Mouse (Mus musculus): Measurements from ENCODE around the gene Ccdc62. TPM values are rescaled to one million over a fixed set of nuclear protein-coding genes. Genes with fewer than 3 reads are reported as not detected.
A peak's percentile ranks its signal among the peaks of the same experiment; 100 is the strongest.

Ccdc62 gene
- polyA plus RNA-seq, 1 experiment: 2.3 TPM

DNA sequence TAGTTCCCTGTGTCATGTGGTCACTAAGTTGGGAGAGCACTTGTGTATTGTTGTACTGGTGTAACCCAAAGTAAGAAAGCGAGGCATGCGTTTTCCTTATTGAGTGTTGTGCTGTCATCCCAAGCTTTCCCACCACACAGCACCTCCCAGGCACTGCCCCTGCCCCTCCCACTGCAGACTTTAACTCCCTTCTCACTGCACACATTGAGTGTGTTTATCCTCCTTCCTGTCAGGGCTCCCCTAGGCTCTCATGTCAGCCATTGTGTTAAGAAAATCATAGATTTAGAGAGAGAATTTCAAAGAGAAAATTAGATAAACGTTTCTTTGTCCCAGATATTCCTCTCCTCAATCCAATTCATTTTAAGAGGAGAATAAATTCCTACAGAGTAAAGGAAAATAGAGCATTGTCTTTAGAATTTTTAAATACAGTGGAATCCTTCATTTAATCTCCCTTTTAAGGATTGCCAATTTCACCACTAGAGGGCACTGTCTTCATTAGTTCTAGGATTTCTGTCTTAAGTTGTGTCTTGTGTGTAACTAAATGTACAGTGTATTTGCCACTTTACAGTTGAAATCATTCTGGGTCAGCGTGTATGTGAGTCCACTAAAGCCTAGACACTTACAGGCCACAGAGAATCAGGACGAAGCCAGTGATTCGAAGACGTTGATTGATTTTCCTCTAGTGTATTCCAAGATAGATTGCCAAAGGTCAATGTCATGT lies 16.7 kb downstream of the Ccdc62 start:
- no peak for TF ChIP-seq POLR2A (IDR thresholded peaks at IDR 0.05; ENCODE audit: control insufficient read depth, extremely low read depth, insufficient read depth, low read length, poor library complexity)
- TF ChIP-seq CTCF (IDR thresholded peaks at IDR 0.05; ENCODE audit: borderline replicate concordance, control insufficient read depth, extremely low read depth, insufficient read depth, low read length, poor library complexity): no peak
- H3K27ac ChIP-seq (ENCODE audit: control insufficient read depth, insufficient read depth, low read length): no peak overlapping the region
- WGBS: 60% methylated on average over 7 of the region's 7 CpGs
- no peaks in the 10 kb centered on the region for H3K4me1 ChIP-seq (replicated peaks; ENCODE audit: control insufficient read depth, insufficient read depth, low read length)
- no peak overlapping the region for H3K4me3 ChIP-seq (ENCODE audit: control insufficient read depth, insufficient read depth, low read length)
- peak; percentile 21 for DNase-seq
- no peaks in the 10 kb centered on the region for H3K36me3 ChIP-seq (ENCODE audit: control insufficient read depth, insufficient read depth, low read length)
- H3K27me3 ChIP-seq (ENCODE audit: control insufficient read depth, insufficient read depth, low read length): no peaks in the 10 kb centered on the region

DNA sequence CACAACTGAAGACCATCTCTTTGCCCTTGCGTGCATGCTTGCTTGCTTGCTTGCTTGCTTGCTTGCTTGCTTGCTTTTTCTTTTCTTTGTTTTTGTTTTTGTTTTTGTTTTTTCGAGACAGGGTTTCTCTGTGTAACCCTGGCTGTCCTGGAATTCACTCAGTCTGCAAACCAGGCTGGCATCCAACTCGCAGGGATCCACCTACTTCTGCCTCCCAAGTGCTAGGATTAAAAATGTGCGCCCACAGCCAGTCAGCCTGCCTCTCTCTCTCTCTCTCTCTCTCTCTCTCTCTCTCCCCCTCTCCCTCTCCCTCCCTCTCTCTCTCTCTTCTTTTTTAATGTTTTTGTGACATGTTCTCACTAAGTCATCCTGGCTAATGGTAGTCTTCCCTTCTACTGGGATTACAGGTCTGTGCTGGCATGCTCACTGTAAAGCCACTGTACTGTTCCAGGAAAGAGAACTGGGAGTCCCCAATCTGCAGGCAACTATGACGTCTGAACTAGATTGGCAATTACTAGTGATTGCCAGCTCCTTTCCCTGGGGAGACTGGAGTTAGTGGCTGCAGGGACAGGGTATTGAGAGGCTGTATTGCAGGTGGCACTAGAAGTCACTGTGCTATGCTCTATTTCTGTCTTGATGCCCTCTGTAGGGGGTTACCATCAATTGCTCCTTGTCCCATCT lies 22.0 kb downstream of the Ccdc62 start:
- Histone ChIP-seq H3K36me3 (ENCODE audit: control insufficient read depth, insufficient read depth, low read length) (no peaks in the 10 kb centered on the region), H3K4me1 (replicated peaks; ENCODE audit: control insufficient read depth, insufficient read depth, low read length) (no peaks in the 10 kb centered on the region), H3K27ac (ENCODE audit: control insufficient read depth, insufficient read depth, low read length) (no peak overlapping the region), H3K4me3 (ENCODE audit: control insufficient read depth, insufficient read depth, low read length) (no peak overlapping the region), H3K27me3 (ENCODE audit: control insufficient read depth, insufficient read depth, low read length) (no peaks in the 10 kb centered on the region)
- WGBS: 88% methylated on average over 5 of the region's 5 CpGs
- no peak for DNase-seq
- no peak for TF ChIP-seq CTCF (IDR thresholded peaks at IDR 0.05; ENCODE audit: borderline replicate concordance, control insufficient read depth, extremely low read depth, insufficient read depth, low read length, poor library complexity)
- TF ChIP-seq POLR2A (IDR thresholded peaks at IDR 0.05; ENCODE audit: control insufficient read depth, extremely low read depth, insufficient read depth, low read length, poor library complexity): no peak

DNA sequence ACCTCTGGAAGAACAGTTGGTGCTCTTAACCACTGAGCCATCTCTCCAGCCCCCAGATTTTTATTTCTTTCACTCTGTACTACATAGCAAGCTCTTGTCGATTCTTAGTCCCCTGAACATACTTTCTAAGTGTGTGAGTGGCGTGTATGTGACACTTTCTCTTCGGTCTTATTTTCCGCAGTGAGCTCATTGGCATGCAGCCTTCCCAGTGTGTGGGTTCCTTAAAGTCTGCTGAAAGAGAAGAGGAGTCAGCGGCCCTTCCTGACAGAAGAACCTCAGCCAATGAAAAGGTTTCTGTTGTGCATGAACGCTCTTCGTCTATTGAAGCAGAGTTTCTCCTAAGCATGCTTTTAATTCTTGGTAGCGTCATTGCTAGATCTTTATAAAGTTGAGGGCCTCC lies 26.7 kb downstream of the Ccdc62 start:
- no peaks in the 10 kb centered on the region for H3K27me3 ChIP-seq (ENCODE audit: control insufficient read depth, insufficient read depth, low read length)
- H3K27ac ChIP-seq (ENCODE audit: control insufficient read depth, insufficient read depth, low read length): no peak overlapping the region
- no peak overlapping the region for H3K4me3 ChIP-seq (ENCODE audit: control insufficient read depth, insufficient read depth, low read length)
- WGBS: 95% methylated on average over 8 of the region's 8 CpGs
- TF ChIP-seq POLR2A (IDR thresholded peaks at IDR 0.05; ENCODE audit: control insufficient read depth, extremely low read depth, insufficient read depth, low read length, poor library complexity) (no peak), CTCF (IDR thresholded peaks at IDR 0.05; ENCODE audit: borderline replicate concordance, control insufficient read depth, extremely low read depth, insufficient read depth, low read length, poor library complexity) (no peak)
- H3K36me3 ChIP-seq (ENCODE audit: control insufficient read depth, insufficient read depth, low read length): no peaks in the 10 kb centered on the region
- H3K4me1 ChIP-seq (replicated peaks; ENCODE audit: control insufficient read depth, insufficient read depth, low read length): no peaks in the 10 kb centered on the region
- no peak for DNase-seq

DNA sequence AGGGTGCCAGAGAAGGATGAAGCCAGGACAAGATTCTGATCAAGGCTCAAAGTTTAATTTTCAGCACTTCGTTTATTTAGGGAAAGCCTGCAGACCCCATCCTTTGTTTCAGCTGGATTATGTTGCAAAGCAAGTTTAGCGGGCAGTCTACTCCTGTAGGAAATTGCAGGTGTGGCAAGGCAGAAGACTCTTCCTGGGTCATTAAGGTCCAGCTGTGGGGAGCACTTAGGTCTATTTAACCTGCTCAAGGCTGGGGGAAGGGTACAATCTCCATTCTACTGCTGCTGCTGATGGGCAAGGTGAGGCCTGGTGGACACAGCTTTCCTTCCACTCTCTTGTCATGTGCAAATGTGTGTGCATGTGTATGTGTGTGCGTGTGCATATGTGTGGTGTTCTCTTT lies 28.5 kb downstream of the Ccdc62 start:
- WGBS: 95% methylated on average over 3 of the region's 3 CpGs
- Histone ChIP-seq H3K36me3 (ENCODE audit: control insufficient read depth, insufficient read depth, low read length) (no peaks in the 10 kb centered on the region), H3K27ac (ENCODE audit: control insufficient read depth, insufficient read depth, low read length) (no peak overlapping the region), H3K27me3 (ENCODE audit: control insufficient read depth, insufficient read depth, low read length) (no peaks in the 10 kb centered on the region), H3K4me3 (ENCODE audit: control insufficient read depth, insufficient read depth, low read length) (no peak overlapping the region), H3K4me1 (replicated peaks; ENCODE audit: control insufficient read depth, insufficient read depth, low read length) (no peaks in the 10 kb centered on the region)
- DNase-seq: no peak
- TF ChIP-seq POLR2A (IDR thresholded peaks at IDR 0.05; ENCODE audit: control insufficient read depth, extremely low read depth, insufficient read depth, low read length, poor library complexity) (no peak), CTCF (IDR thresholded peaks at IDR 0.05; ENCODE audit: borderline replicate concordance, control insufficient read depth, extremely low read depth, insufficient read depth, low read length, poor library complexity) (no peak)

DNA sequence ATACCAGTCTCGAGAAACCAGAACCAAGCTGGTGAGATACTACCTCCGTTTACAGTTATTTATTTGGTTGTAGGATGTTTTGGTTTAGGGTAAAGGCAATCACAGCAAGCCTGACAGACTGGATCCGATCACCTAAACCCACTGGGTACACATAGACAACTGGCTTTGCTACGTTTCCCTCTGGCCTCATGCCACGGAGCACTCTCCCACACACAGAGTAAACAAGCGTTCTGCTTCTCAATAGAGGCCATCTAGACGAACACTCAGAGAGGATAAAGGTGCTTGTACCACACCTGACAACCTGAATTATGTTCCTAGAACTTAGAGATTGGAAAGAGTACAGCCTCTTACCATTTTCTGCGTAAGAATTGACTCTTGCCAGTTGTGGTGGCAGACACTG lies 29.6 kb downstream of the Ccdc62 start:
- DNase-seq: no peak
- 94% methylated on average over 8 of the region's 8 CpGs for WGBS
- no peak overlapping the region for H3K4me3 ChIP-seq (ENCODE audit: control insufficient read depth, insufficient read depth, low read length)
- H3K27ac ChIP-seq (ENCODE audit: control insufficient read depth, insufficient read depth, low read length): no peak overlapping the region
- no peaks in the 10 kb centered on the region for H3K27me3 ChIP-seq (ENCODE audit: control insufficient read depth, insufficient read depth, low read length)
- no peaks in the 10 kb centered on the region for H3K4me1 ChIP-seq (replicated peaks; ENCODE audit: control insufficient read depth, insufficient read depth, low read length)
- TF ChIP-seq POLR2A (IDR thresholded peaks at IDR 0.05; ENCODE audit: control insufficient read depth, extremely low read depth, insufficient read depth, low read length, poor library complexity) (no peak), CTCF (IDR thresholded peaks at IDR 0.05; ENCODE audit: borderline replicate concordance, control insufficient read depth, extremely low read depth, insufficient read depth, low read length, poor library complexity) (no peak)
- H3K36me3 ChIP-seq (ENCODE audit: control insufficient read depth, insufficient read depth, low read length): no peaks in the 10 kb centered on the region

DNA sequence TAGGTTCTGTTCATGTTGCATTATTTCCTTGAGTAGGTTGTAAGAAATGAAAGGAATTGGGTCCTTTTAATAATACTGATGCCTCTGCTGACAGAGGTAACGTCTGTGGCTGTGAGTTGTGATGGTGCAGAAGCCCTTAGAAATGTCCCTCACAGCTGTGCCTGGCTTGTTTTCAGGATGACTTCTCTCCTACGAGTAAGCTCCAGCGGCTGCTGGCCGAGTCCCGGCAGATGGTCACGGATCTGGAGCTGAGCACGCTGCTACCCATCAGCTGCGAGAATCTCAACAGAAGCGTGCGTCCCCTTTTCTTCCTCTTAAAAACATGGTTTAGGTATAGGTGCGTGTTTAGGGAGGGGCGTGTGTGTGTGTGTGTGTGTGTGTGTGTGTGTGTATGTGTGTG lies 30.6 kb downstream of the Ccdc62 start:
- H3K36me3 ChIP-seq (ENCODE audit: control insufficient read depth, insufficient read depth, low read length): no peaks in the 10 kb centered on the region
- no peak for DNase-seq
- no peak overlapping the region for H3K4me3 ChIP-seq (ENCODE audit: control insufficient read depth, insufficient read depth, low read length)
- H3K27me3 ChIP-seq (ENCODE audit: control insufficient read depth, insufficient read depth, low read length): no peaks in the 10 kb centered on the region
- TF ChIP-seq CTCF (IDR thresholded peaks at IDR 0.05; ENCODE audit: borderline replicate concordance, control insufficient read depth, extremely low read depth, insufficient read depth, low read length, poor library complexity) (no peak), POLR2A (IDR thresholded peaks at IDR 0.05; ENCODE audit: control insufficient read depth, extremely low read depth, insufficient read depth, low read length, poor library complexity) (no peak)
- no peaks in the 10 kb centered on the region for H3K4me1 ChIP-seq (replicated peaks; ENCODE audit: control insufficient read depth, insufficient read depth, low read length)
- WGBS: 93% methylated on average over 12 of the region's 12 CpGs
- H3K27ac ChIP-seq (ENCODE audit: control insufficient read depth, insufficient read depth, low read length): no peak overlapping the region
